Mouse (Mus musculus): ENCODE data around the gene Nell1.

The Nell1 gene

GRCm38 (mm10) chr7:49974841-49975440 lies at the start of gene Nell1:
Gene Nell1 (plus strand): TSS chr7:49974864.
- CTCF ChIA-PET: interaction anchor here in 3 of 4 experiments (0.6 to 1.0 kb wide), 6 partner anchors 10 to 1525 kb away, joined by 3 to 14 read pairs (median 4); no protein-coding TSS in a partner anchor
- POLR2A ChIA-PET: interaction anchor here in 3 of 4 experiments (0.6 to 1.4 kb wide), 5 partner anchors 9 to 253 kb away, joined by 4 to 6 read pairs (median 4); no protein-coding TSS in a partner anchor

GRCm38 (mm10) chr7:49928571-49928970 lies 46.1 kb upstream of the Nell1 start:
- CTCF ChIA-PET: interaction anchor here in 1 of 4 experiments (0.7 kb wide), 1 partner anchor 1067 kb away, joined by 4 read pairs; no protein-coding TSS in a partner anchor
- POLR2A ChIA-PET: interaction anchor here in 1 of 4 experiments (1.2 kb wide), 1 partner anchor 70 kb away, joined by 3 read pairs; no protein-coding TSS in a partner anchor

GRCm38 (mm10) chr7:49929999-49930398 lies 44.7 kb upstream of the Nell1 start:
- ChIA-PET CTCF (interaction anchor here in 3 of 4 experiments (0.5 to 1.0 kb wide), 3 partner anchors 15 to 309 kb away, joined by 3 read pairs; no protein-coding TSS in a partner anchor), POLR2A (interaction anchor here in 2 of 4 experiments (0.7 kb wide), 2 partner anchors 200 to 851 kb away, joined by 3 read pairs; no protein-coding TSS in a partner anchor)

- CTCF ChIA-PET: interaction anchor here in 2 of 4 experiments (0.6 kb wide), 2 partner anchors 20 to 55 kb away, joined by 3 read pairs; no protein-coding TSS in a partner anchor
Observed at GRCm38 (mm10) chr7:49933386-49934115, 41.1 kb upstream of the Nell1 start.

GRCm38 (mm10) chr7:49936821-49937220 lies 37.8 kb upstream of the Nell1 start:
- CTCF ChIA-PET: no interaction called here
- POLR2A ChIA-PET: interaction anchor here in 1 of 4 experiments (0.7 kb wide), 1 partner anchor 127 kb away, joined by 3 read pairs; no protein-coding TSS in a partner anchor

More at GRCm38 (mm10) chr7:49933386-49934115, 41.1 kb upstream of the Nell1 start:
- POLR2A ChIA-PET: interaction anchor here in 1 of 4 experiments (0.7 kb wide), 1 partner anchor 155 kb away, joined by 3 read pairs; no protein-coding TSS in a partner anchor

- ChIA-PET POLR2A (no interaction called here), CTCF (interaction anchor here in 3 of 4 experiments (0.7 to 0.9 kb wide), 4 partner anchors 12 to 326 kb away, joined by 3 read pairs; no protein-coding TSS in a partner anchor)
Observed at GRCm38 (mm10) chr7:49942023-49942422, 32.6 kb upstream of the Nell1 start.

GRCm38 (mm10) chr7:49942490-49942889 lies 32.2 kb upstream of the Nell1 start:
- POLR2A ChIA-PET: no interaction called here
- CTCF ChIA-PET: interaction anchor here in 2 of 4 experiments (0.8 kb wide), 2 partner anchors 11 to 326 kb away, joined by 3 read pairs; no protein-coding TSS in a partner anchor

- ChIA-PET POLR2A (no interaction called here), CTCF (interaction anchor here in 1 of 4 experiments (0.6 kb wide), 1 partner anchor 1627 kb away, joined by 3 read pairs; no protein-coding TSS in a partner anchor)
Observed at GRCm38 (mm10) chr7:49946691-49947090, 28.0 kb upstream of the Nell1 start.

GRCm38 (mm10) chr7:49953546-49954181 lies 21.0 kb upstream of the Nell1 start:
- CTCF ChIA-PET: interaction anchor here (0.5 to 1.5 kb wide), 17 partner anchors 12 to 1359 kb away, joined by 3 to 10 read pairs (median 3); partner anchors contain the start of gene Nell1 (in 1 of the 4)
- POLR2A ChIA-PET: interaction anchor here in 1 of 4 experiments (0.6 kb wide), 1 partner anchor 28 kb away, joined by 3 read pairs; no protein-coding TSS in a partner anchor

- CTCF ChIA-PET: no interaction called here
- POLR2A ChIA-PET: no interaction called here
Observed at GRCm38 (mm10) chr7:49954834-49955233, 19.8 kb upstream of the Nell1 start.

GRCm38 (mm10) chr7:49957142-49957541 lies 17.5 kb upstream of the Nell1 start:
- CTCF ChIA-PET: no interaction called here
- POLR2A ChIA-PET: no interaction called here

- CTCF ChIA-PET: no interaction called here
- POLR2A ChIA-PET: interaction anchor here in 1 of 4 experiments (0.7 kb wide), 1 partner anchor 29 kb away, joined by 4 read pairs; no protein-coding TSS in a partner anchor
Observed at GRCm38 (mm10) chr7:49963764-49964163, 10.9 kb upstream of the Nell1 start.

GRCm38 (mm10) chr7:49969516-49969915 lies 5.1 kb upstream of the Nell1 start:
- ChIA-PET CTCF (no interaction called here), POLR2A (no interaction called here)

- POLR2A ChIA-PET: interaction anchor here in 1 of 4 experiments (1.4 kb wide), 1 partner anchor 10 kb away, joined by 4 read pairs; no protein-coding TSS in a partner anchor
Observed at GRCm38 (mm10) chr7:49975441-49976121, 917 bp downstream of the Nell1 start.

GRCm38 (mm10) chr7:49981511-49982227 lies 7.0 kb downstream of the Nell1 start:
- CTCF ChIA-PET: no interaction called here
- POLR2A ChIA-PET: interaction anchor here in 2 of 4 experiments (0.6 kb wide), 2 partner anchors 28 to 357 kb away, joined by 3 to 12 read pairs; no protein-coding TSS in a partner anchor

More at GRCm38 (mm10) chr7:49975441-49976121, 917 bp downstream of the Nell1 start:
- CTCF ChIA-PET: no interaction called here

- ChIA-PET CTCF (interaction anchor here in 1 of 4 experiments (0.6 kb wide), 1 partner anchor 10 kb away, joined by 4 read pairs; the partner anchor contains the start of gene Nell1), POLR2A (interaction anchor here in 1 of 4 experiments (0.8 kb wide), 1 partner anchor 10 kb away, joined by 4 read pairs; the partner anchor contains the start of gene Nell1)
Observed at GRCm38 (mm10) chr7:49984698-49985097, 10.0 kb downstream of the Nell1 start.

- ChIA-PET CTCF (no interaction called here), POLR2A (interaction anchor here in 2 of 4 experiments (0.6 to 1.2 kb wide), 3 partner anchors 11 to 63 kb away, joined by 3 to 4 read pairs (median 3); partner anchors contain the start of gene Nell1 (in 1 of the 2))
Observed at GRCm38 (mm10) chr7:49985947-49986346, 11.3 kb downstream of the Nell1 start.

Measured in embryonic stem cell, embryonic (primary cell).